Mouse (Mus musculus): ENCODE data around the gene Srarp. TPM values are rescaled to one million over a fixed set of nuclear protein-coding genes. Genes with fewer than 3 reads are reported as not detected.

Gene Srarp
- not detected for polyA plus RNA-seq (2014; fragmentation: Illumina TruSeq; extraction: RNeasy Lipid Tissue Mini Kit (QIAGEN cat#74804); ENCODE audit: low replicate concordance)

DNA sequence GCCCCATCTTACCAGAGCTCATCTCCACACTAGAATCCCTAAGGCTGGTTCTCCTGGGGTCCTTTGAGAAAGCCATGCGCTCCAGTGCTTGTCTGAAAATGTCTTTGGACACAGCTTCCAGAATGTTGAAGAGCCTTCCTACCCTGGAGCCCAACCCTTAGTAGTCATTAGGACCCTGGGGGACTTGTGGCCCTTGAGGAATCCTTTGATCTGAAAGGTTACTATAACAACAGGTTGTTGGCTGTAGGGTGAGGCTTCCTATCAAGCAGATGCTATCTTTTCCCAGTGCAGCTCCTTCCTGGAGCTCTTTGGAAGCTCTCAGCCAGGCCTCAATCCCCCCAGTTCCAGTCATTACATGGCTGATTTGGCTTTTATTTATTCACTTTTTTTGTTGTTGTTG lies at the start of gene Srarp:
TSS of gene Srarp (minus strand) at position 132 of the 400 bp plus-strand sequence.

DNA sequence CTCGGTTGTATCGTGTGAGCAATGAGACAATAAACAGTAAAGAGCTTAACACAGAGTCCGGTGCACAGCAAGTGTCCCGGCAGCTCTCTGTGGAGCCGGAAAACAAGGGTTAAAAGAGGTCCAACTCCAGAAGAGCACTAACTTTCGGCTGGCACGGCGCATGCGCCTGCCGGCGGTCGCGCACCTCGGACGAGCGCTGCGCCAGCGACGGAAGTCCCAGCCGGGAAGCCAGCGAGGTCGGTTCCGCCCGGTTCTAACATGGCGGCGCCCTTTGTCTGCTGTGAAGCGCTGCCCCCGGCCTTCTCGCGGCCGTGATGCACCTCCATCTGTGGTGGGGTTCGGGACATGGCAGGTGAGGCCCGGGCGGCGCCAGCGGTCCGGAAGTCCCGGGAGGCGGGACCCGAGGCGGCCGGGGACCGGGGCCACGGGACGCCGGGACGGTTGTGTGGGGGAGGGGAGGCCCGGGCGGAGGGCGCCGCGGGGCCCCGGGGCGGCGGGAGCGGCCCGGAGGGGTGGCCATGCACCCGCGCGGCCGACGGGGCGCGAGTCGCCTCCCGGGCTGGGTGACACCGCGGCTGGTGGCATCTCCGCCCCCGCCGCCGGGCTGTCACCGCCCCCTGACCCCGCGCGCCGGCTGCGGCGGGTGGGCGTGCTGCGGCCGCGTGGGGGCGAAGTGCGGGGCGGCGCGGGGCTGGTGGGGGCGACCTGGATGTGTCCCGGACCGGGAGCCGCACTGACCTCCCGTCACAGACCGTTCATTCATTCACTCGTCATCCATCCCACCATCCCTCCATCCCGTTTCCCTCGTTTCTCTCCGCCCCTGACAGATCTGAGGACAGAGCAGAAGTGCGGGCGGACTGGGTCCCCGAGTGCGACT lies 8.8 kb upstream of the Srarp start, which contains the start of gene Zbtb17:
TSS of gene Zbtb17 (plus strand) at position 204 of the 877 bp plus-strand sequence.

DNA sequence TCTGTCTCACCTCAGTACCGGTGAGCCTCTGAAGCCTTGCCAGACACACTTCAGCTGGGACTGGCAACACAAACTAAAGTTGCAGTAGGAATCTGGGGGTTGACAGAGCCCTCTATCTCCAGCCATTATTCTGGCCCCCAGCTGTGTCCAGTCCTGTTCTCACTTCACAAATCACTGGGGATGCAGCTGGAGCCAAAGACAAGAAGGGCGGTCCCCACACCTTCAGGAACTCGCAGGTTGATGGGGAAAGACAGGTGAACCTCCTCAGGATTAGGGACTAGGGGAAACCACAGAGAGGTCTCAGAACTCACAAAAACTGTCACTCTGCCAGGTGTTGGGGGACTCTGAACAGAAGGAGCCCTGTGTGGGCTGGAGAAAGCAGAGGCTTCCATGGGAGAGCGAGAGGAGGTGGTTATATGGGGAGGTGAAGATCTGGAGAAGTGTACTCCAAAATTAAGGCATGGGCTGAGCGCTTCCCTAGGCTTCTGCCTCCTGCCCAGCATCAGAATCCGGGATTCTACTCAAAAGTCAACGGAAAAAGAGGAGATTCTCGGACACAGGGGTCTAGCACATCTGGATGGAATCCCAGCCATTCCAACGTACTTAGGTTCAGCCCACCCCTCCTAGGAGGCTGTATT lies 15.6 kb downstream of the Srarp start, which contains the start of gene Hspb7:
TSS of gene Hspb7 (plus strand) at position 588 of the 638 bp plus-strand sequence.

DNA sequence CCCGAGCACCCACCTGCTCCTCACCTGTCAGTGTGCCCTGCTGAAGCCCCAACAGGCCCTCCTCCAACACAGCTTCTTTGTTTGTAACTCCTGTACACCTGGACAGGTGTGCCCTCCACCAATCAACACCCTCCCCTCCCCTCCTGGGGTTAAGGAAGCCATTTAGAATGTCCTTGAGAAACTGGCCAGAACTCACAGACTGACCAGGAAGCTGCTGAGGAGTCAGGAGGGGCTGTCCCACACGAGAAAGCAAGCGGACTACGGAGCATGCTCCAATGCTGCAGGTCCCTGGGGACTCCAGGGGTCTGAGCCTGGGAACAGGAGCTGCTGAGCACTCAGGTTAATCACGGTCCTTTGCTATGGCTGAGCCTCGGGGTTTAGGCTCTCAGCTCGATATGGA lies 20.0 kb downstream of the Srarp start, which contains the start of gene Clcnkb:
TSS of gene Clcnkb (minus strand) at position 91 of the 400 bp plus-strand sequence.

DNA sequence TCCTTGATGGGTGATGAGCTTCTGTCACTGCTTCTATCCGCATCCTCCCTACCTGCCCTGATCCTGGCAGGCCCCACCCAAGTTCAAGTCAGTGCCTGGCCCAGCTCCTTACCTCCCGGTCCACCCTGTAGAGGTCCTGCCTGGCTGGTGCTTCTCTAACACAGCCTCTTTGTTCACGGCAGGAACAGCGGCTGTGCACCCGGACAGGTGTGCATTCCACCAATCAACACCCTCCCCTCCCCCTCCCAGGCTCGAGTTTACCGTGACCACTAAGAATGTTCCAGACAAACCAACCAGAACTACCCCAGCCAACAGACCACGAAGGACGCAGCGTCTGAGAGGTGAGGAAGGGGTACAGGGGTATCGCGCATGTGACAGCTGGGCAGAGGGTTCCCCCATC lies 37.4 kb downstream of the Srarp start, which contains the start of gene Clcnka:
TSS of gene Clcnka (minus strand) at position 180 of the 400 bp plus-strand sequence.

Other genes with a start within 250 kb of the Srarp start
- not detected for gene Rsg1, start 222.1 kb downstream of the Srarp start, polyA plus RNA-seq (2014; fragmentation: Illumina TruSeq; extraction: RNeasy Lipid Tissue Mini Kit (QIAGEN cat#74804); ENCODE audit: low replicate concordance)
- gene Arhgef19, start 196.6 kb downstream of the Srarp start, polyA plus RNA-seq (2014; fragmentation: Illumina TruSeq; extraction: RNeasy Lipid Tissue Mini Kit (QIAGEN cat#74804); ENCODE audit: low replicate concordance) = 1.4 TPM
- 1.7 TPM for gene Epha2, start 134.9 kb downstream of the Srarp start, polyA plus RNA-seq (2014; fragmentation: Illumina TruSeq; extraction: RNeasy Lipid Tissue Mini Kit (QIAGEN cat#74804); ENCODE audit: low replicate concordance)
- not detected for gene Fam131c, start 67.9 kb downstream of the Srarp start, polyA plus RNA-seq (2014; fragmentation: Illumina TruSeq; extraction: RNeasy Lipid Tissue Mini Kit (QIAGEN cat#74804); ENCODE audit: low replicate concordance)
- not detected for gene Clcnka, start 37.4 kb downstream of the Srarp start, polyA plus RNA-seq (2014; fragmentation: Illumina TruSeq; extraction: RNeasy Lipid Tissue Mini Kit (QIAGEN cat#74804); ENCODE audit: low replicate concordance)
- gene Clcnkb, start 20.1 kb downstream of the Srarp start, polyA plus RNA-seq (2014; fragmentation: Illumina TruSeq; extraction: RNeasy Lipid Tissue Mini Kit (QIAGEN cat#74804); ENCODE audit: low replicate concordance) = not detected
- gene Hspb7, start 15.3 kb downstream of the Srarp start, polyA plus RNA-seq (2014; fragmentation: Illumina TruSeq; extraction: RNeasy Lipid Tissue Mini Kit (QIAGEN cat#74804); ENCODE audit: low replicate concordance) = not detected
- not detected for gene Zbtb17, start 8.5 kb upstream of the Srarp start, polyA plus RNA-seq (2014; fragmentation: Illumina TruSeq; extraction: RNeasy Lipid Tissue Mini Kit (QIAGEN cat#74804); ENCODE audit: low replicate concordance)
- 5.2 TPM for gene Spen, start 102.5 kb upstream of the Srarp start, polyA plus RNA-seq (2014; fragmentation: Illumina TruSeq; extraction: RNeasy Lipid Tissue Mini Kit (QIAGEN cat#74804); ENCODE audit: low replicate concordance)
- gene Fblim1, start 170.0 kb upstream of the Srarp start, polyA plus RNA-seq (2014; fragmentation: Illumina TruSeq; extraction: RNeasy Lipid Tissue Mini Kit (QIAGEN cat#74804); ENCODE audit: low replicate concordance) = 32.4 TPM
- gene Tmem82, start 182.5 kb upstream of the Srarp start, polyA plus RNA-seq (2014; fragmentation: Illumina TruSeq; extraction: RNeasy Lipid Tissue Mini Kit (QIAGEN cat#74804); ENCODE audit: low replicate concordance) = 1.5 TPM
- gene Slc25a34, start 187.7 kb upstream of the Srarp start, polyA plus RNA-seq (2014; fragmentation: Illumina TruSeq; extraction: RNeasy Lipid Tissue Mini Kit (QIAGEN cat#74804); ENCODE audit: low replicate concordance) = 0.15 TPM
- not detected for gene Plekhm2, start 228.8 kb upstream of the Srarp start, polyA plus RNA-seq (2014; fragmentation: Illumina TruSeq; extraction: RNeasy Lipid Tissue Mini Kit (QIAGEN cat#74804); ENCODE audit: low replicate concordance)
- not detected for gene Rsc1a1, start 249.5 kb upstream of the Srarp start, polyA plus RNA-seq (2014; fragmentation: Illumina TruSeq; extraction: RNeasy Lipid Tissue Mini Kit (QIAGEN cat#74804); ENCODE audit: low replicate concordance)

Measured in small intestine, adult 10 weeks (tissue).